Mouse (Mus musculus) mesoderm, embryonic 11.5 days (tissue): ENCODE data around the gene Ptcd1.
"Not testable (repeated sequence)": the region's sequence is repeated elsewhere in the genome, so short reads cannot be mapped to it uniquely, and the experiment has no call there.

Experiments
- DNase-seq: peaks from one replicate; pipeline ENCODE4 v3.0.0-alpha.2; 2012; ENCODE audit warnings: low read depth, low spot score

The Ptcd1 gene

DNA sequence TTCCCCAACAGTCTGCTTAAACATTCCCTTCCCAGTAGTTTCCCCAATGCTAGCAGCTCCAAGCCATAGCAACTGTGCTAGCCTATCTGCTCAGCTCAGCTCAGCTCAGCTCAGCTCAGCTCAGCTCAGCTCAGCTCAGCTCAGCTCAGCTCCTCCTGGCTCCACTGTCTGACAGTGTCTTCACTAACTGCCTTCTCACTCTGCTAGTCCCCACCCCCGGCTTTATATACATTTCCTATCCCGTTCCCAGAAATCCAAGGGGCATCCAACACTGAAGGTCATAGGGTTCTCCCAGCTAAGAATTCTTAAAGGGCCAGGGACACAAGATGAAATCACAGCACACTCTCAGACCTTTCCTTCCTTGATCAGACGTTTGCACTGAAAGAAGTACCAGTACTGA lies 2.2 kb downstream of the Ptcd1 start:
- no peak for DNase-seq

DNA sequence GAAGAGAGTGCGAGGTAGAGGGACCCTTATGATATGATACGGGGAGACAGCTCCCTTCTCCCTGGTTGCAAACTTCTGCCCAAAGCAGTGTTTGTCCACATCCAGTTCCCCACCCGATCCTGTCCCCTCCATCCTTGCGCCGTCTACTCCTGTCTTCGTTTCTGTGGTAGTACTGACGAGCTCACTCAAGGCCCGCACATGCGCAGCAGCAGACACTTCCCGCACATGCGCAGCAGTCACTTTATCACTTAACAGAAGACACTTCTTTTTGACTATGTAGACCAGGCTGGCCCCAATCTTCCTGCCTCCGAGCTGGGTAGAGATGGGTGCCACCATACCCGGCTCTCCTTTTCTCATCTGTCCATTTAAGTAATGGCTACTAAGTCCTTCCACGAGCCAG lies 5.5 kb downstream of the Ptcd1 start:
- DNase-seq = no peak

DNA sequence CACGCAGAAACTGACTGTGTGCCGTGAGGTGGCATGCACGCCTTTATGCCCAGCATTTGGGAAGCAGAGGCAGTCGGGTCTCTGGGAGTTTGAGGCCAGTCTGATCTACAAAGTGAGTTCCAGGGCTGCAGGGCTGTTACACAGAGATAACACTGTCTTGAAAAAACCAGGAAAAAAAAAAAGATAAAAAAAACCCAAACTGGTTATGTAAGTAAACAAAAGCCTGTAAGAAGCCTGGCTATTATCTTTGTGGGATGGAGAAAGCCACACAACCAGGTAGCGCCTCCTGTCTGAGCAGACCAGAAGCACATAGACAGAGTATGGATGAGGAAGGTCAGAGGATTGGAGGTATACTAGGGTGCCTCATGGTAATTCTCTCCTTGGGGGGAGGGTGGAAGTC lies 14.2 kb downstream of the Ptcd1 start:
- DNase-seq = no peak

- no peak for DNase-seq
Observed at GRCm38 (mm10) chr5:145149294-145149693, 17.6 kb downstream of the Ptcd1 start.

GRCm38 (mm10) chr5:145147748-145148147 lies 19.2 kb downstream of the Ptcd1 start:
- DNase-seq = no peak

GRCm38 (mm10) chr5:145140611-145141010 lies 26.3 kb downstream of the Ptcd1 start:
- no peak for DNase-seq

- peak; percentile 92 for DNase-seq
Observed at GRCm38 (mm10) chr5:145139571-145140519, 27.1 kb downstream of the Ptcd1 start, which contains the start of the genes Pdap1 and Bud31. Gene Pdap1, minus strand, starts transcription at chr5:145140238. Gene Bud31, plus strand, starts transcription at chr5:145140362.

DNA sequence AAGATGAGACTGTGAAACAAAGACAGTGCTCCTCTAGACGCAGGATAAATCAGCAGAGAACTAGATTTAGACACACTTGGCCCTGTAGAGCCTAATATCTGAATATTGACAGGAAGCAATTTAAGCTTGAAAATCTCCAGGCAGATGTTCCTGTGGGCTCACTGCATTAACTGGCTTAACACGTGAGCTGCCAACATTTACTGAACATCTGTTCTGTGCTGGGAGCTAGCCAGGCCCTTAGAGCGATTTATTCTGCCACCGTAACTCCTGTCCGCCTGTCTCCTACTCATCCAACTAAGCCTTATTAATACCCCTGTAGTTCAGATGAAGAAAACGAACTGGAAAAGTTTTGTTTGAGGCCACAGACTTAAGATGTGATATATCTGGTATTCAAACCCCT lies 28.1 kb downstream of the Ptcd1 start:
- DNase-seq = no peak

DNA sequence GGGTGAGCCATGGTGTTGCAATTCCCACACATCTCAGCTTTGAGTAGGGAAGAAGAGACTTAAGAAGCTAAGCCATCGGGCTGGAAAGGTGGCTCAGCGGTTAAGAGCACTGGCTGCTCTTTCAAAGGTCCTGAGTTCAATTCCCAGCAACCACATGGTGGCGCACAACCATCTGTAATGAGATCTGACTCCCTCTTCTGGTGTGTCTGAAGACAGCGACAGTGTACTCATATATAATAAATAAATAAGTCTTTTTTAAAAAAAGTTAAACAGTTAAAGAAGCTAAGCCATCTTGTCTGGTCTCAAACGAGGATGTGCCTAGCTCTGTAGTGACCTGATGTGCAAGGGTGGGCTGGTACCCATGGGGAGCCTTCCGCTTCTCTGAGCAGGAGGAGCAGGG lies 33.6 kb downstream of the Ptcd1 start:
- not testable (repeated sequence) for DNase-seq

DNA sequence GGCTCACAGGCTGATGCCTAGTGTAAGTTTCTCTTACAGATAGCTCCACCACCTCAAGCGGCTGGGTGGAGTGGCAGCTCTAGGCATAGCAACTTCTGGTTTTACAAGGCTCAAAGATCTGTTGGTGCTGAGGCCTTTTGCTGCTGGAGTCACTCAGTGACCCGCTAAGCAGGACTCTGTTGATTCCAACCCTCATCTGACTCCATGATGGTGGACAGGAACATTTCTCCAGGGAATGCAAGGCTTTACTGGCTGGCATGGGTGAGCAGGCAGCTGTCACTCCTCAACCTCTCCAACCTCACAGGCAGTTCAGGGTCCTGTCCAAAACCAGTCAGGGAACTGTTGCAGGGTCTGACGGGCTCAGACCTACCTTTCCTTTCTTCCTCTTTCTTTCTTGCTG lies 35.9 kb downstream of the Ptcd1 start:
- DNase-seq = no peak

DNA sequence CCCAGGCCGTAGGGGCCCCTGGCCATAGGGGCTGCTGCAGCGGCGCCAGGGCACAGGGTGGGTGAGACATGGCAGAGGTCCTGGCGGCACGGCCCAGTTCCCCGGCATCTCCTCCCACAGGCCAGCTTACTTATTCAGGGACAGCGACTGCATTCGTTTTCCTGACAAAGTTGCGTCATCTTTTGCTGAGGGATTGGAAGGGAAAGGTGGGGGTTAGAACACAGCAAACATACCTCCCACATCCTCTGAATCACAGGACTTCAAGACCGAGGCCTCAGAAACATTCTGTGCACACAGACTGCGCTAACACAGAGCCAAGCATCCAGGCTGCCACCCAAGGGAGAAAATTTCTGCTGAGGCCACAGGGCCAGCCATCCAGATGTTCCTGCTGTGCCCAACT lies 36.7 kb downstream of the Ptcd1 start:
- no peak for DNase-seq

DNA sequence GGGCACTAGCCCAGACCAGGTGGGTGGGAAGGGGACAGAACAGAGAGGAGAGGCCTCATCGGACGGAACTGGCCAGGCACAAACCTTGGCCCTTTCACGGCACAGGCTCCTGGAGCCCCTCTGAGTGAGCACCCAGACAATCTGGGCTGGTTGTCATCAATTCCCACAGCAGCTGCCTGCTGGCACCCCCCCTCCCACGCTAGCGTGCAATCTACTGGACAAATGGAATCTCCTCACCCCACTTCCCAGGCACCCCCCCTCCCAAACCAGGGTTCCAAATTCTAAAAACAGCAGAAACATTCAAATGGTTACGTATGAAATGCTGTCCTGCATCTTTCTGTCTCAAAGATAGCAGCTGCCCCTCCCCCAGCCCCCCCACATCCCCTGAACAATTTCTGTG lies 37.1 kb downstream of the Ptcd1 start:
- not testable (repeated sequence) for DNase-seq

GRCm38 (mm10) chr5:145129124-145129523 lies 37.8 kb downstream of the Ptcd1 start:
- DNase-seq = no peak

DNA sequence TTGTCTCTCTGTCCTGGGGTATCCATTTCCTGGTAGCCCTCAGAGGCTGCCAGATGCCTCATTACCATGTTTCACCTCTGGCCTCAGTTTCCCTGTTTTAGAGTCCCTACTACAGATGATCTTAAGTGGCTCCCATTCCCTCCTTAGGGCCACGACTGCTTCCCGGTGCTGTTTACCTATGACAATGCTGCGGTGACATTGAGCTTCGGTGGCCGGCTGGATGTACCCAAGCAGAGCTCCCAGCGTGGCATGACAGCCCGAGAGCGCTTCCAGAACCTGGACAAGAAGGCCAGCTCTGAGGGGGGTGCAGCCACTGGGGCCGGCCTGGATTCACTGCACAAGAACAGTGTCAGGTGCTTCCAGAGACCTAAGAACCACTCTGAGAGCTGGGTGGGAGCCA lies 40.3 kb downstream of the Ptcd1 start:
- no peak for DNase-seq

GRCm38 (mm10) chr5:145123396-145123795 lies 43.5 kb downstream of the Ptcd1 start:
- no peak for DNase-seq

DNA sequence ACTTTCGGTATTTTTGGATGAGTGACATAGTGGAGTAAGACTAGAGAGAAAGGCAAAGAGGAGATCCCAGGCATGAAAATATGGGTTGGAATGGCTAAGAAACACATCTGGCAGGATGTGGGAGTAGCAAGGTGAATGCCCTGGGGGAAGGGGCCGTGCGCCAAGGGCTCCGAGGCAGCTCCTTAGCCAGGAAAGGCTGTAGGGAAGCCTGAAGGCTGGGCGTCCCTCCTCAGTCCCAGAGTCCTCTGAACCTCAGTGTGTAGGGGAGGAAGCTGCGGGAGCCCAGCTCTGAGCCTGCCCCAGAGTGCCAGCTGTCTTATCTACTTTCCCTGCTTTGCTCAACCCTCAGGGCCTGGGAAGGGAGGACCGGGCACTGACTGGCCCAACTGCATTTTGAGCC lies 46.0 kb downstream of the Ptcd1 start:
- DNase-seq = no peak

DNA sequence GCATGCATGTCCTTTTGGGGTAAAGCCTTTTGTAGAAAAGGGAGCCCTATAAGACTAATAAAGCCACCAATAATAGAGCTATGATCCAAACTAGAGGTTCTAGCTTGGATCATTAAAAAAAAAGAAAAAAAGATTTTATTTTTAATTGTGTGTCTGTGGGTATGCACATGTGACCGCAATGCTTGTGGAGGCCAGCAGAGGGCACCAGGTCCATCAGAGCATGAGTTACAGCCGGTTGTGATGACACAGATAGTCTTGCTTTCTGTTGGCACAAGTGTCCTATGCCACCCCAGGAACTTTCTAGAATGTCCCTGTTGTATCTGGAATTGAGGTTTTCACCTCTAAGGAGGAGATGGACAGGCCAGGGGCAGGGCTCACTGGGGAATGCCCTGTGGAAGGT lies 47.5 kb downstream of the Ptcd1 start:
- DNase-seq = no peak

DNA sequence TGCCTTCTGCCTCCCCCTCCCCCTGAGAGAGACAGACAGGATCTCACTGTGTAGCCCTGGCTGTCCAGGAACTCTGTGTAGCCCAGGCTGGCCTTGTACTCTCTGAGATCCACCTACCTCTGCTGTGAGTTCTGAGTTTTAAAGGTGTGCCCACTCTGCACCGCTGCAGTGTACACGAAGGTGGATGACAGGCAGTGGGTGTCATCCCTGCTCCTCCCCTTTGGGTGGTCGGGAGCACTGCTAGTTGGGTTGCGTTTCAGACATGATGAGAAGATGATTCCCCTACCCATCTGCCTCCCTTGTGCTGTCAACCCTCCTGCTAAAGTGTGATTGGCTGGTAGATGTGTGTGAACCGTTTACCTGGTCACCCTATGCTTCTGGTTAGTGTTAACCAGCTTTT lies 48.4 kb downstream of the Ptcd1 start:
- no peak for DNase-seq

DNA sequence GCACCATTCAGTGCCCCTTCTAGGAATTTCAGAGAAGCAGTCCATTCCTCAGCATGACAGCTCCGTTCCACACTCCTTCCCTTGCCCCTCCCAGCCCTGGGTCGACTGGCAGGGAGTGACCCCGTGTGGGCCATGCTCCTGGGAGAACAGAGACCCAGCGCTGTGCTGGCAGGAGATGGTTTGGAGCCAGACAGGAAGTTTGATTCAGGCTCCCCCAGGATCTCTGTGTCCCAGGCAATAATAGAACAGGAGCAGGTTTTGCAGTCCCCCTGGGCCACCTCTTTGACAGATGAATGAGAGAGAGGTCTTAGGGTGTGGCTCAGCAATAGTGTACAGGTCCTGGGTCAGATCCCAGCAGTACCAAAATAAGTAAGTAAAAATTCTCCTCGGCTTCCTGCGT lies 48.9 kb downstream of the Ptcd1 start:
- DNase-seq = no peak

DNA sequence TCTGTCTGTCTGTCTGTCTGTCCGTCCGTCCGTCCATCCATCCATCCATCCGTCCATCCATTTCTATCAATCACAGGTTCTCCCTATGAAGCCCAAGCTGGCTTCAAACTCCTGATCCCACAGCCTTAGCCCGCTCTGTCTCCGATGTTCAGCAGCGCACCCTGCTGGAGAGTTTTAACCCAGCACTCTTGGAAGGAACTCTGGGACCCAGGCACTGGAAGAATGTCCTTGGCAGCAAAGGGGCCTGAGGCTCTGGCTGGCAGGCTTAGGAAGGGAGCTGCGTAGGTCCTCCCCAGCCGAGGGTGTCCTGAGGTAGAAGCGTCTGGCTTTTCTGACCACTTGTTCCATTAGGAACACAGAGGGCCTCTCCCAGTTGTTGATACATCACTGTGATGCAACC lies 50.0 kb downstream of the Ptcd1 start:
- DNase-seq = peak; percentile 67

DNA sequence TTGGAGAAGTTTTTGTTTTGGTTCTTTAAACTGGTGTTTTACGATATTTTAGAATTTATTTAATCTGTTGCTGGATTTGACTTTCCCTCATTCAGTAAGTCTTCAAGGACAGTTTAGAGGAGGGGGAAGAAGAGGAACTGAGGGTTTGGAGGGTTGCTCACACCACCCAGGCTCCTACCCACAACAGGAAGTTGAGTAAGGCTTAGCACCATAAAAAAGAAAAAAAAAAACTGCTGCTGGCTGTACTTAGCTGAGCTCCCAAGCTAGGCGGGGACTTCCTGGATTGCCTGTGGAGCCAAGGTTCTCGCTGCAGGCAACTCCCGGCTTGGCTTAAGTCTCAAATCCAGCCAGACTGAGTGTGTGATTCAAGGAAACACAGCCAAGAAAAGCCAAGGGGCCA lies 50.6 kb downstream of the Ptcd1 start:
- no peak for DNase-seq

DNA sequence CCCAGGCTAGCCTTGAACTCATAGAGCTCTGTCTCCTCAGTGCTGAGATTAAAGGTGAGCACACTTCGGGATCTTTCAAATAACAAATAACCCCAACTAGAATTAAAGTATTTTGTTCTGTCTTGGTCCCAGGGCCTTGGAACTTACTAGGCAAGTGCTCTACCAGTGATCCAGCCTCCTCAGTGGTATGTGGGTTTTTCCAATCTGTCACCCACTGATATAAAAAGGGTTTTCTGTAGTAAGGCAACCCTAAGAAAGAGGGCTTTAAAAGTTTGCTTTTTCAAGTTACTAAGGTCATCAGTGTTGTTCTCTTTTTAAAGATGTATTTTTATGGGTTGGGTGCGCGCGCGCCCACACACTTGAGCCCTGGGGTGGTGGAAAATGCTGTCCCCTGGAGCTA lies 51.2 kb downstream of the Ptcd1 start:
- DNase-seq = no peak
